Mouse (Mus musculus) common myeloid progenitor, adult 5-6 weeks (primary cell): ENCODE results near the gene Ppp6r3. TPM values are rescaled to one million over a fixed set of nuclear protein-coding genes. Genes with fewer than 3 reads are reported as not detected.

Experiments
- ATAC-seq: replicated peaks from 2 replicates; pipeline ENCODE4 v1.8.0; 2016; ENCODE audit warnings: low read depth, mild to moderate bottlenecking, moderate TSS enrichment, inconsistent platforms; ENCODE audit not compliant: poor library complexity, severe bottlenecking
- total RNA-seq: library from RNA; stranded (forward); fragments of 200-1000, 187-1606 nt; gene quantifications from 2 replicates; pipeline ENCODE4 v1.2.3, GENCODE M21; 2017

Gene Ppp6r3
- total RNA-seq, 1 experiment from 2014 or later, result 111 TPM

GRCm38 (mm10) chr19:3577265-3577910, 1.8 kb upstream of the Ppp6r3 start:
- ATAC-seq, result no peak

GRCm38 (mm10) chr19:3576451-3577264, 1.1 kb upstream of the Ppp6r3 start:
- no peak for ATAC-seq

GRCm38 (mm10) chr19:3575276-3575631, 295 bp downstream of the Ppp6r3 start:
- ATAC-seq, result no peak

- no peak for ATAC-seq
Measured at GRCm38 (mm10) chr19:3574593-3575094, 905 bp downstream of the Ppp6r3 start.

- no peak for ATAC-seq
Measured at GRCm38 (mm10) chr19:3564309-3564708, 11.2 kb downstream of the Ppp6r3 start.

DNA sequence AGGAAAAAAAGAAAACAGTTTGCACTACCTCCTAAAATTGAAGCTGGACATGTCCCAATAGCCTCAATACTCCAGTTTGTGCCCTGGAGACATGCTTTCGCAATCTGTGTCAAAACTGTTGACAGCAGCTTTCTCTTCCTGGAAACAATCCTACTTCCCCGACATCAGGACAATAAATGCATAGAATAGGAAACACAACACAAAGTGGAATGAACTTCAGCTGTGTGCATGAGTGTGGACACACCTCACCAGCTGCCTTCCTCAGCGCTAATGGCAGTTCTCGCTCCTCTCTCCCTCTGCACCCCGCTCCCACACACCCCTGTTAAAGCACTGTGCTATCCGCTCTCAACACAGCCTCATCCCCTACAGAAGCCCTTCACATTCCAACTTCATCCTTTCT, 12.8 kb downstream of the Ppp6r3 start:
- ATAC-seq, result peak; percentile 47; the same call in 1 of the 2 replicates

GRCm38 (mm10) chr19:3562298-3562697, 13.3 kb downstream of the Ppp6r3 start:
- no peak for ATAC-seq

- ATAC-seq, result no peak
Measured at GRCm38 (mm10) chr19:3556169-3556827, 19.3 kb downstream of the Ppp6r3 start.

GRCm38 (mm10) chr19:3554785-3555184, 20.8 kb downstream of the Ppp6r3 start:
- no peak for ATAC-seq

DNA sequence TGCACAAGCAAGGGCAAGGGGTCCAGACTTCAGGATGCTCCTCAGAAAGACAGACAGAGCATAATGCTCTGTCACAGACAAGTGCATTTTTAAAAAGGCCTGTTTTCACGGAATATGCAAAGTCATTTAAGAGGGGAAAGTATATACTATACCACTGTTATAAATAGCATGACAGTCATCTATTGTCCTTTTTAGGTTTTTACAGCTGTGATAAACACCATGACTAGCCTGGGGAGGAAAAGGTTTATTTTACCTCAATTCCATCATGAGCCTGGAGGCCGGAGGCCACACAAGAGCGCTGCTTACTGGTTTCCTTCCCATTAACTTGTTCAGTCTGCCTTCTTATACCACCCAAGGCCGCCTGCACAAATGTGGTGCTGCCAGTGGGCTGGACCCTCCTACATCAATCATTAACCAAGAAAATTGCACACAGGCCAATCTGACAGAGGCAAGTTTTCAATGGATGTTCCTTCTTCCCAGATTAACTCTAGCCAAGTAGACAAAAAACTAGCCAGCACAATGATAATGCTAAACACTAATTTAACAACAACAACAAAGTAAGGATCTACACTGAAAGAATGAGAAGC, 23.9 kb downstream of the Ppp6r3 start:
- 0 out of 2 replicates have a peak, but pooled peaks have one; percentile 36 for ATAC-seq

- no peak for ATAC-seq
Measured at GRCm38 (mm10) chr19:3550101-3550500, 25.4 kb downstream of the Ppp6r3 start.

- ATAC-seq, result no peak
Measured at GRCm38 (mm10) chr19:3549263-3549662, 26.3 kb downstream of the Ppp6r3 start.

DNA sequence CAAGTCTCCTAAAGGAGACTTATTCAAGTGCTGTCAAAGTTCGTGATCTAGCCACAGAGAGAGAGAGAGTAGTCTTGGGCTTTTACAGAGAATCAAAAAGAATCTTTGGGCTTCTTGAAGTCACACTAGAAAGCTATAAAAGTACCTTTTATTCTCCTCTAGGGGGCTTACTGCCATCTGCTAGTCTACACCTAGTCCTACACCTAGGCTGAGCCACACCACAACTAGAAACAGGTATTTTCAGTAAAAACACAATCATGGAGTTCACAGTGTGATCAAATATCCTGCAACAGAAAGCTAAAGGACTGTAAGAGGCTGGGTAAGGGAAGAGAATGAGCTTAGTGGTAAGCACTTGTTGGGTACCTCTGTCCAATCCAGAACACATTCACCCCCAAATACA, 27.2 kb downstream of the Ppp6r3 start:
- ATAC-seq, result no peak

- no peak for ATAC-seq
Measured at GRCm38 (mm10) chr19:3544995-3545394, 30.6 kb downstream of the Ppp6r3 start.

DNA sequence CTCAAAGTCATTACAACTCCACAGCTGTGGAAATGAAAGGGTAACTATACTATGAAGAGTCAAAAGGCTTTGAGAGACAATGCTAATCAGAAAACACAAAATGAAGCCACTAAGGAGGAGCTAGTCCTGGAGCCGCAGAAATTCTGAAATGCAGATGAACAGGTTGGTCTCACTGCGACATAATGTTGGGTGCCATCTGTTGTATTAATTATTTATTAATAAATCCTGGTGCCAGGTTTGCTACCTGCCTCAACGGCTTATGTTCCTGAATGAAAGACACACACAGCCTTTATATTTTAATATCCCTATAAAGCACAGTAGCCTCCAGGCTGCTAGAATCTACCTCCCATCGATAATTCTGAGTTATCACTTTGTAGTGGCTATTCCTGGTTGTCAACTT, 33.0 kb downstream of the Ppp6r3 start:
- no peak for ATAC-seq

- no peak for ATAC-seq
Measured at GRCm38 (mm10) chr19:3540997-3541396, 34.6 kb downstream of the Ppp6r3 start.

- no peak for ATAC-seq
Measured at GRCm38 (mm10) chr19:3540254-3540653, 35.3 kb downstream of the Ppp6r3 start.

DNA sequence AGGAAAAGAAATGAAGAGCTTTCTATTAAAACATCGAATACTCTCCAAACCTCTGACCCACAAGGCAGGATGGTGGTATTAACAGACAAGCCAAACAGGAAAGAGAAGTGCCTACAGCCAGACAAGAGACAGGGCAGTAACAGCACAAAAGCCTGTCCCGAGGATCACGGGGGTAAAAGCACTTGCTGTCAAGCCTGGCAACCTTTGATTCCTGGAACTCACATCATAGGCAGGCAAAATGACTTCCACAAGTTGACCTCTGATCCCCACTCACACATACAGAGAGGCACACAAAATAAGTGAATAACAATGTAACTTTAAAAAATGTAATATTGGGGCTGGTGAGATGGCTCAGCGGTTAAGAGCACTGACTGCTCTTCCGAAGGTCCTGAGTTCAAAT, 36.1 kb downstream of the Ppp6r3 start:
- ATAC-seq, result 0 out of 2 replicates have a peak, but pooled peaks have one; percentile 18

GRCm38 (mm10) chr19:3537658-3538057, 37.9 kb downstream of the Ppp6r3 start:
- ATAC-seq, result 0 out of 2 replicates have a peak, but pooled peaks have one; percentile 39

DNA sequence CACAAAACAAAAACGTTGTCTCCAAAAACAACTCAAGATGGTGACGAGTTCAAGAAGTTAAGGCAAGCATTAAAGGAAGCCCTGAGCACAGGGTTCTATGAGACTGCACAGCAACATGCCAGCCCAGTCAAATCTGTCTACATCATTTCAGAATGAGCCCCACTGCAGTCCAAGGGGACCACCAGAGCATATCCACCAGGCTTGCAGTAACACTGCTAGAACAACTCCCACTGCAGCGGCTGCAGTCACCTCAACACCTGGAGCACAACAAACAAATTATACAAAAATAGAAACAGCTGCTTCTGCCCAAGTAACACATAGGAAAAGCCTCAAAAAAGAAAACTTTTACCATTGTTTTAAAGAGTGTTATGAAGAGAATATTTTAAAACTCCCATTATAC, 40.6 kb downstream of the Ppp6r3 start:
- ATAC-seq, result no peak
